Mouse (Mus musculus): ENCODE data around the gene Trim5. TPM values are rescaled to one million over a fixed set of nuclear protein-coding genes. Genes with fewer than 3 reads are reported as not detected.
"Not testable (repeated sequence)": the region's sequence is repeated elsewhere in the genome, so short reads cannot be mapped to it uniquely, and the experiment has no call there.

Gene Trim5
- total RNA-seq (2015): 4.7 and 5.3 TPM in 2 replicates
- total RNA-seq (2017): 6.9 and 8.0 TPM in 2 replicates

DNA sequence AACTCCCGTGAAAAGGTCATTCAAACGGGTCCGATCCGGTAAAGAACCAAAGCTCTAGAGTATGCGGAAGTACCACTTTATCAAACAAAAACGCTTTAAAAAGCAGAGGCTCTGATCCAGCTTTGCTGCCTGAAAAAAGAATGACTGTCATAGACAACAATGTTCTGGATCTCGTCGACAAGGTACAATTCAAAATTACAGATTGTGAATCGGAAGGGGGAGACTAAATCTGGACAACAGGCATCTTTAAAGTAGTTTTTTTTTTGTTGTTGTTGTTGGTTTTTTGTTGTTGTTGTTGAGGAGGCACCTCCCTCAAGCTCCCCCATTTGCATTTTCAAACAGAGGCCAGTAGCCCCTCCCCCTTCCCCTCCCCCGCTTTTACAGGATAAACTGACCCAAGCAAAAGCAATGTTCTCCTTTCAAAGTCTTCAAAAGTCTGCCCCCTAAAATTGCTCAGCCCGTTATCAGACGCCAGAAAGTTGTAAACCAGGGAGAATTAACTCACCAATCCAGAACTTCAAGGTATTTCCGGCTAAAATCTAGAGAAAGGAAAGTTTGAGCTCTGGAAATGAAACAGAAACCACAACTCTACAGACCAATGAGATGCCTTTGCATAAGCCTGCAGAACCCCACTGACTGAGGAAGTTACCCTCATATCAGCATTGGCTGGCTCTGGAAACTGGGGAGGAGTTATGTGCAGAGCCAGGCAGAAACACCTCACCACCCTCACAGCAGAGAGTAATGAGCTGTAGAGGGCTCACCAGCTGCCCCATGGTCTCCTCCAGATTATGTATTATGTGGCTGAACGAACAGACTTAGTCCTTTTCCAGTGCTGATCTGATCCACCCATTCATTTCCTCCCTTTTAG lies at the start of gene Trim5:
Gene Trim5, minus strand, starts transcription at position 519 of the 868 bp plus-strand sequence.
- peak; percentile 99 for ATAC-seq (replicated peaks; ENCODE audit: poor library complexity)

DNA sequence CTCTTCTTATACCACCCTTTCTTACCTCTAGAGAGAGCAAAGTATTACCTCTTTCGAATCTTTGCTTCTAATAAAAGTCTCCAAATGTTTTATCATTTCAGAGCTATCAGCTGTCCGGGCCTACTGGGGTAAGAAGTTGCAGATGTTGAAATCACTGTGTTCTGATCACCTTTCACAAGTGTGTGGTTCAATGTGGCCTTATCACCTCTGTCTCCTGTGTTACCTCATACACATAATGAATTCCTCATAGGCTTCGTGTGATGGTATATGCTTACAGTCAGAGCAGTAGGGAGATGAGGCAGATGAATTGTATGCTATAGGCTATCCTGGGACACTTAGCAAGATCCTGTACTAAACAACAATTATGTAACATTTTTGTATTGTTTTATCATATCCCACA lies 47.7 kb upstream of the Trim5 start:
- peak; percentile 34; the same call in 1 of the 2 replicates for ATAC-seq (replicated peaks; ENCODE audit: poor library complexity)

DNA sequence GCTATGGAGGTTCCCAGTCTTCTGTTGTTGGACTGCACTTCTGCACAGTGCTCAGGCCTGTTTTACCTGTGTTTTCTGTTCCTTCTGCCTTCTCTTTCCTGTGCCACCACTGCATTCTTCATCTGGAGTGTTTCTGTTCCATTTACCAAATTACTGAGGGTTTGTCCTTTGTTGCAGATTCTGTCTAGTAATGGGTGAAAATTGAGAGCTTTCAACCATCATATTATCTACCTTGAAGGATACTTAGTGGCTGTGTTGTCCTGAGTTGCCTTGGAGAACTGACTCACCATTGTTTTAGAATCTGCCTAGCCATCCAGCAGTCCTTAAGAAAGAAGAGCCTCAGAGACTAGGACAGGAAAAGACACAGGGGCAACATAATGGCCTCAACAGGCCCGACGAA lies 41.3 kb upstream of the Trim5 start, which contains the start of gene Trim34b:
Gene Trim34b, plus strand, starts transcription at position 301 of the 400 bp plus-strand sequence.
- ATAC-seq (replicated peaks; ENCODE audit: poor library complexity): not testable (repeated sequence)

- ATAC-seq (replicated peaks; ENCODE audit: poor library complexity): no peak
These were observed 34.1 kb upstream of the Trim5 start for GRCm38 (mm10) chr7:104322028-104322427.

DNA sequence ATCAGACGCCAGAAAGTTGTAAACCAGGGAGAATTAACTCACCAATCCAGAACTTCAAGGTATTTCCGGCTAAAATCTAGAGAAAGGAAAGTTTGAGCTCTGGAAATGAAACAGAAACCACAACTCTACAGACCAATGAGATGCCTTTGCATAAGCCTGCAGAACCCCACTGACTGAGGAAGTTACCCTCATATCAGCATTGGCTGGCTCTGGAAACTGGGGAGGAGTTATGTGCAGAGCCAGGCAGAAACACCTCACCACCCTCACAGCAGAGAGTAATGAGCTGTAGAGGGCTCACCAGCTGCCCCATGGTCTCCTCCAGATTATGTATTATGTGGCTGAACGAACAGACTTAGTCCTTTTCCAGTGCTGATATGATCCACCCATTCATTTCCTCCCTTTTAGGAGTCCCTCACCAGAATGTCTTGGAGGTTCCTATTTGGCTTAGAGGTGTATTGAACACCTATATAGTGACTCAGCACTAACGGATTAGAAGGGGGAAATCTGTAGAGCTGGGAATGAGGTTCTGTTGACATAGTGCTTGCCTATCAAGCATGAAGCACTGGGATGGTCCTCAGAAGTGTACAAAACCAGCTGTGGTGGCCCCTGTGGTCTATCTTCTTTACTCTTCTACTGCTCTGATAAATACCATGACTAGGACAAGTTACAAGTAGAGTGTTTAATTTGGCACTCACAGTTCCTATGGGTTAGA lies 27.6 kb upstream of the Trim5 start, which contains the start of gene Trim12a:
Gene Trim12a, minus strand, starts transcription at position 98 of the 712 bp plus-strand sequence.
- ATAC-seq (replicated peaks; ENCODE audit: poor library complexity): peak; percentile 89

- peak; percentile 70 for ATAC-seq (replicated peaks; ENCODE audit: poor library complexity)
These were observed 27.0 kb upstream of the Trim5 start for GRCm38 (mm10) chr7:104314796-104315353.

GRCm38 (mm10) chr7:104291638-104292400 lies 3.9 kb upstream of the Trim5 start:
- no peak for ATAC-seq (replicated peaks; ENCODE audit: poor library complexity)

GRCm38 (mm10) chr7:104290641-104291040 lies 2.7 kb upstream of the Trim5 start:
- ATAC-seq (replicated peaks; ENCODE audit: poor library complexity): no peak

DNA sequence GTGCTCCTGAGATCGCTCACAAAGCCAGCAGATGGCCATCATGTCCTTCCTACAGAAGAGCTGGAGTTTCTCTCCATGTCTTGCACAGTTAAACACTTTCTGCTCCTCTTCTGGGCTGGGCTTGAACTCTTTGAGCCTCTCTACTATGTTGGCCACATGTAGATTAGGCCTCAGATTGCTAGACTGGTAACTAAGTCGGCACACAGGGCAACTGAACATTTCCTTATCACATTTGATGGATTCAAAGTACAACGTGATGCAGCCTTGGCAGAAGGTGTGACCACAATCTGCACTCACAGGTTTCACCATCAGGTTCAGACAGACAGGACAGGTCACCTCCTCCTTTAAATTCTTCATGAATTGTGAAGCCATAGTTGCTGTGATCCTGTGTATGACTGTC lies 8.5 kb downstream of the Trim5 start:
- ATAC-seq (replicated peaks; ENCODE audit: poor library complexity): peak; percentile 52

- not testable (repeated sequence) for ATAC-seq (replicated peaks; ENCODE audit: poor library complexity)
These were observed 22.6 kb downstream of the Trim5 start for GRCm38 (mm10) chr7:104265335-104265734.

GRCm38 (mm10) chr7:104260380-104260779 lies 27.5 kb downstream of the Trim5 start:
- ATAC-seq (replicated peaks; ENCODE audit: poor library complexity): not testable (repeated sequence)

- peak; percentile 97 for ATAC-seq (replicated peaks; ENCODE audit: poor library complexity)
These were observed 43.4 kb downstream of the Trim5 start, which contains the start of gene Trim34a for GRCm38 (mm10) chr7:104244287-104245181. Trim34a (plus strand) TSS chr7:104244457.

DNA sequence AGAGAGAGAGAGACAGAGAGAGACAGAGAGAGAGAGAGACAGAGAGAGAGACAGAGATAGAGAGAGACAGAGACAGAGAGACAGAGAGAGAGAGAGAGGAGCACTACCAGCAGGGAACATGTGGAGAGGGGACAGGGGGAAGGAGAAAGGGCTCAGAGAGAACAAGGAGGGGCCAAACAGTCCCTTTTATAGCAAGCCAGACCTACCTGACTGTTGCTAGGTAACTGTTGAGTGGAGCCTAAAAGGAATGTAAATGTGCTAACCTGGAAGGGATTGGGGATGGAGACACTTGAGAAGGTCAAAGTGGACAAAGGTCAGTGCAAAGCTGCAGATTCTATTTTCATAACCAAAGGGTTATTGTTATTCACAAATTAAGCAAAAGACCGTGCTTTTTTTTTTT lies 44.3 kb downstream of the Trim5 start:
- no peak for ATAC-seq (replicated peaks; ENCODE audit: poor library complexity)

- peak; percentile 35 for ATAC-seq (replicated peaks; ENCODE audit: poor library complexity)
These were observed 47.0 kb downstream of the Trim5 start for GRCm38 (mm10) chr7:104240857-104241256.

- ATAC-seq (replicated peaks; ENCODE audit: poor library complexity): peak; percentile 96
These were observed 56.7 kb downstream of the Trim5 start for GRCm38 (mm10) chr7:104231203-104231602.

DNA sequence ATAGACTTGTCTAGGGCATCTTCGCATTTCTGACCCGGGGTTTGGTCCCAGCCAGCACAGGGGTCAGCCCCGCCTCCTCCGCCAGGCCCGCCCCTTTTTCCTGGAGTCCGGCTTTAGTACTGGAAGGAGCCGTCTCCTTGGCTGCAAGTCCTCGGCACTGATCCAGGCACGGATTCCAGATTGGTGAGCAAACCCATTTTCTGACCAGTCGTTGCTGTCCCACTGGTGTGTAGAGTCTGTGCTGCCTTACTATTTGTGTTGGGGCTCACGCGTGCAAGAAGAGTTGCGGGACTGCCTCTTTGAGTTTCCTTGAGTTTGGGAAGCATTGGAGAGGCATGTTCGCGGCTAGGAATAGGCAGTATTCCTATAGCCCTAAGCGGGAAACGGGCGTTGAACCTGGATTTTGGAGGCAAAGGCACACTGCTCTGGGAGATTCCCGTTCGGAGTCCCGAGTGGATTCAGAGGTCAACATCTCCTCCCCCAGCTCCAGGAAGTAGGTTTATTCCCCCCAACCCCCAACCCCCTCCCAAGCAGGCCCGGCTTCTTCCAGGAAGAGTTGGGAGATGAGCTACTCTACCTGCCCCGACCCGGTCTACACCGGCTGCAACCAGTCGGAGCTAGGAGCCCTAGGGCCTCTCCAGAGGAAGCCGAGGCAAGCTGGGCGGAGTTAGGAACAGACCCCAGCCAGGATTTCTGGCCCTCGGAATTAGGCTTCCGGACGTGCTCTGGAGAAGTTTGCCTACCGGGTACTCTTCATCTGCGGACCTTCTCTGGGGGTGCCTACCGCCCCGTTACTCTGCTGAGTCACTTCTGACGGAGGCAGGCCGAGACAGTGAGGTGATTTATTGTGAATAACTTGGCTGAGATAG lies 69.0 kb downstream of the Trim5 start, which contains the start of gene Trim6:
Gene Trim6, plus strand, starts transcription at position 93 of the 869 bp plus-strand sequence.
- peak; percentile 64 for ATAC-seq (replicated peaks; ENCODE audit: poor library complexity)

GRCm38 (mm10) chr7:104217881-104218280 lies 70.0 kb downstream of the Trim5 start:
- ATAC-seq (replicated peaks; ENCODE audit: poor library complexity): peak; percentile 32

DNA sequence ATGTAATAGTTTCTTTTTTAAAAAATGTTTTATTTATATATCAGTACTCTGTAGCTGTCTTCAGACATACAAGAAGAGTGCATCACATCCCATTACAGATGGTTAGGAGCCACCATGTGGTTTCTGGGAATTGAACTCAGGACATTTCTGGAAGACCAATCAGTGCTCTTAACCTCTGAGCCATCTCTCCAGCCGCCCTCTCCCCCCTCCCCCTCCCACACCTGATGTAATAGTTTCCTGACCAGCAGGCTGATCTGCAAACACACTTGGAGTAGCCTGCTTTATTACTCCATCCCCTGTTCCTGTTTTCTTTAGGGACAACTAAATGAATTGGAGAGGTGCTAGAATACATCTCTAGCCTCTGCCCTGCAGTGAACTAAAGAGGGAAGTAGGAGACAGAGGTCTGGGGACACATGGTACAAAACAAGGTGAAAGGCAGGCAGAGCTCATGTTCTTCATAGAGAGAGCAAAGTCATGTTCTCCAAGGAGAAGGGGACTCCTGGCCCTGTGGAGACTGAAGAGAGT lies 71.8 kb downstream of the Trim5 start:
- peak; percentile 73 for ATAC-seq (replicated peaks; ENCODE audit: poor library complexity)

Data from megakaryocyte progenitor cell, adult 5-6 weeks (primary cell).